Mouse (Mus musculus): ENCODE data around the gene Lta. TPM values are rescaled to one million over a fixed set of nuclear protein-coding genes. Genes with fewer than 3 reads are reported as not detected.

The Lta gene
- polyA plus RNA-seq, 1 experiment from 2014 or later, result not detected

- 79% methylated on average over 7 of the region's 7 CpGs for WGBS
- no peak for DNase-seq (ENCODE audit: extremely low spot score, low spot score)
- no peak overlapping the region; the same call in 1 of the 2 replicates for H3K4me3 ChIP-seq
Observed at GRCm38 (mm10) chr17:35154616-35155015, 50.5 kb downstream of the Lta start.

GRCm38 (mm10) chr17:35153931-35154330, 51.2 kb downstream of the Lta start:
- H3K4me3 ChIP-seq, result no peak overlapping the region; the same call in 1 of the 2 replicates
- no peaks in the 10 kb centered on the region for H3K4me1 ChIP-seq
- peaks cover 99% of the 10 kb centered on the region for H3K36me3 ChIP-seq (replicated peaks)
- H3K27ac ChIP-seq, result no peak overlapping the region
- H3K9me3 ChIP-seq, result no peaks in the 10 kb centered on the region
- 87% methylated on average over 4 of the region's 4 CpGs for WGBS
- no peaks in the 10 kb centered on the region for H3K27me3 ChIP-seq (ENCODE audit: poor library complexity, severe bottlenecking)
- no peak for DNase-seq (ENCODE audit: extremely low spot score, low spot score)

More at GRCm38 (mm10) chr17:35154616-35155015, 50.5 kb downstream of the Lta start:
- Histone ChIP-seq H3K27ac (no peak overlapping the region), H3K27me3 (ENCODE audit: poor library complexity, severe bottlenecking) (no peaks in the 10 kb centered on the region), H3K9me3 (no peaks in the 10 kb centered on the region), H3K4me1 (no peaks in the 10 kb centered on the region), H3K36me3 (replicated peaks) (peaks cover 99% of the 10 kb centered on the region)

Small RNA genes lying within 50 kb of the gene (microRNA-seq; reads per million reads assigned to microRNA genes)
- not detected for gene Mir6973a
- not detected for gene Mir6974
- gene Mir6975, result 2.7 reads per million
- 0.90 reads per million for gene Mir8094

Other genes with a start within 250 kb of the Lta start
- gene Hspa1b, start 246.1 kb downstream of the Lta start, polyA plus RNA-seq (2016; fragmentation: Nextera tagmentation; extraction: Ambion mirVana), result 0.07 TPM in 1 of 2 replicates, not detected in the other
- not detected in 2 replicates for gene Gm20481, start 235.4 kb downstream of the Lta start, polyA plus RNA-seq (2016; fragmentation: Nextera tagmentation; extraction: Ambion mirVana)
- 0.94 and 2.1 TPM in 2 replicates for gene Hspa1a, start 233.2 kb downstream of the Lta start, polyA plus RNA-seq (2016; fragmentation: Nextera tagmentation; extraction: Ambion mirVana)
- gene Hspa1l, start 232.6 kb downstream of the Lta start, polyA plus RNA-seq (2016; fragmentation: Nextera tagmentation; extraction: Ambion mirVana), result 1.1 TPM in 2 replicates
- gene Lsm2, start 223.5 kb downstream of the Lta start, polyA plus RNA-seq (2016; fragmentation: Nextera tagmentation; extraction: Ambion mirVana), result 363 and 375 TPM in 2 replicates
- 229 and 234 TPM in 2 replicates for gene Vars, start 204.4 kb downstream of the Lta start, polyA plus RNA-seq (2016; fragmentation: Nextera tagmentation; extraction: Ambion mirVana)
- 0.19 and 0.22 TPM in 2 replicates for gene Vwa7, start 188.8 kb downstream of the Lta start, polyA plus RNA-seq (2016; fragmentation: Nextera tagmentation; extraction: Ambion mirVana)
- gene Sapcd1, start 177.3 kb downstream of the Lta start, polyA plus RNA-seq (2016; fragmentation: Nextera tagmentation; extraction: Ambion mirVana), result 3.0 and 4.1 TPM in 2 replicates
- gene Msh5, start 158.6 kb downstream of the Lta start, polyA plus RNA-seq (2016; fragmentation: Nextera tagmentation; extraction: Ambion mirVana), result 4.3 and 5.1 TPM in 2 replicates
- 174 and 179 TPM in 2 replicates for gene Clic1, start 155.4 kb downstream of the Lta start, polyA plus RNA-seq (2016; fragmentation: Nextera tagmentation; extraction: Ambion mirVana)
- 414 and 441 TPM in 2 replicates for gene Ddah2, start 146.3 kb downstream of the Lta start, polyA plus RNA-seq (2016; fragmentation: Nextera tagmentation; extraction: Ambion mirVana)
- 0.25 TPM in 1 of 2 replicates, not detected in the other for gene Ly6g6c, start 140.0 kb downstream of the Lta start, polyA plus RNA-seq (2016; fragmentation: Nextera tagmentation; extraction: Ambion mirVana)
- 0.59 and 0.72 TPM in 2 replicates for gene Mpig6b, start 139.2 kb downstream of the Lta start, polyA plus RNA-seq (2016; fragmentation: Nextera tagmentation; extraction: Ambion mirVana)
- gene Ly6g6e, start 128.4 kb downstream of the Lta start, polyA plus RNA-seq (2016; fragmentation: Nextera tagmentation; extraction: Ambion mirVana), result 1.00 TPM in 1 of 2 replicates, not detected in the other
- gene Ly6g6d, start 127.3 kb downstream of the Lta start, polyA plus RNA-seq (2016; fragmentation: Nextera tagmentation; extraction: Ambion mirVana), result 1.8 and 2.0 TPM in 2 replicates
- gene Ly6g6f, start 119.7 kb downstream of the Lta start, polyA plus RNA-seq (2016; fragmentation: Nextera tagmentation; extraction: Ambion mirVana), result 0.46 and 0.69 TPM in 2 replicates
- gene Abhd16a, start 116.1 kb downstream of the Lta start, polyA plus RNA-seq (2016; fragmentation: Nextera tagmentation; extraction: Ambion mirVana), result 51.8 and 52.7 TPM in 2 replicates
- not detected in 2 replicates for gene Ly6g5c, start 97.1 kb downstream of the Lta start, polyA plus RNA-seq (2016; fragmentation: Nextera tagmentation; extraction: Ambion mirVana)
- 1.2 and 1.4 TPM in 2 replicates for gene Ly6g5b, start 89.9 kb downstream of the Lta start, polyA plus RNA-seq (2016; fragmentation: Nextera tagmentation; extraction: Ambion mirVana)
- 33.9 and 42.2 TPM in 2 replicates for gene Gpank1, start 83.9 kb downstream of the Lta start, polyA plus RNA-seq (2016; fragmentation: Nextera tagmentation; extraction: Ambion mirVana)
- gene Csnk2b, start 83.3 kb downstream of the Lta start, polyA plus RNA-seq (2016; fragmentation: Nextera tagmentation; extraction: Ambion mirVana), result 290 and 303 TPM in 2 replicates
- gene D17H6S53E, start 79.0 kb downstream of the Lta start, polyA plus RNA-seq (2016; fragmentation: Nextera tagmentation; extraction: Ambion mirVana), result 7.8 and 10.6 TPM in 2 replicates
- gene Apom, start 73.3 kb downstream of the Lta start, polyA plus RNA-seq (2016; fragmentation: Nextera tagmentation; extraction: Ambion mirVana), result 0.74 and 0.97 TPM in 2 replicates
- 65.9 and 69.0 TPM in 2 replicates for gene Bag6, start 70.2 kb downstream of the Lta start, polyA plus RNA-seq (2016; fragmentation: Nextera tagmentation; extraction: Ambion mirVana)
- 195 and 200 TPM in 2 replicates for gene Prrc2a, start 40.5 kb downstream of the Lta start, polyA plus RNA-seq (2016; fragmentation: Nextera tagmentation; extraction: Ambion mirVana)
- gene Aif1, start 29.3 kb downstream of the Lta start, polyA plus RNA-seq (2016; fragmentation: Nextera tagmentation; extraction: Ambion mirVana), result 3.3 and 3.9 TPM in 2 replicates
- 3.3 and 4.7 TPM in 2 replicates for gene Lst1, start 16.9 kb downstream of the Lta start, polyA plus RNA-seq (2016; fragmentation: Nextera tagmentation; extraction: Ambion mirVana)
- 0.16 and 0.32 TPM in 2 replicates for gene Ltb, start 10.9 kb downstream of the Lta start, polyA plus RNA-seq (2016; fragmentation: Nextera tagmentation; extraction: Ambion mirVana)
- 0.10 TPM in 1 of 2 replicates, not detected in the other for gene Tnf, start 3.3 kb downstream of the Lta start, polyA plus RNA-seq (2016; fragmentation: Nextera tagmentation; extraction: Ambion mirVana)
- 0.53 TPM in 1 of 2 replicates, not detected in the other for gene Gm16181, start 15.5 kb upstream of the Lta start, polyA plus RNA-seq (2016; fragmentation: Nextera tagmentation; extraction: Ambion mirVana)
- gene Atp6v1g2, start 28.3 kb upstream of the Lta start, polyA plus RNA-seq (2016; fragmentation: Nextera tagmentation; extraction: Ambion mirVana), result 7.0 and 7.7 TPM in 2 replicates
- 10.0 and 11.5 TPM in 2 replicates for gene Nfkbil1, start 30.4 kb upstream of the Lta start, polyA plus RNA-seq (2016; fragmentation: Nextera tagmentation; extraction: Ambion mirVana)
- 757 and 759 TPM in 2 replicates for gene Ddx39b, start 36.4 kb upstream of the Lta start, polyA plus RNA-seq (2016; fragmentation: Nextera tagmentation; extraction: Ambion mirVana)
- 57.8 and 58.6 TPM in 2 replicates for gene H2-D1, start 57.4 kb upstream of the Lta start, polyA plus RNA-seq (2016; fragmentation: Nextera tagmentation; extraction: Ambion mirVana)
- not detected in 2 replicates for gene H2-Q1, start 115.1 kb upstream of the Lta start, polyA plus RNA-seq (2016; fragmentation: Nextera tagmentation; extraction: Ambion mirVana)
- gene H2-Q2, start 136.9 kb upstream of the Lta start, polyA plus RNA-seq (2016; fragmentation: Nextera tagmentation; extraction: Ambion mirVana), result 0.26 and 0.35 TPM in 2 replicates
- 3.0 and 3.1 TPM in 2 replicates for gene H2-Q4, start 174.3 kb upstream of the Lta start, polyA plus RNA-seq (2016; fragmentation: Nextera tagmentation; extraction: Ambion mirVana)
- 2.1 and 2.5 TPM in 2 replicates for gene H2-Q6, start 219.5 kb upstream of the Lta start, polyA plus RNA-seq (2016; fragmentation: Nextera tagmentation; extraction: Ambion mirVana)
- gene H2-Q7, start 233.8 kb upstream of the Lta start, polyA plus RNA-seq (2016; fragmentation: Nextera tagmentation; extraction: Ambion mirVana), result 18.5 and 19.8 TPM in 2 replicates

Data from forebrain, embryonic 10.5 days (tissue).